Mouse (Mus musculus) embryonic facial prominence, embryonic 13.5 days (tissue): ENCODE data around the gene Nacc2. TPM values are rescaled to one million over a fixed set of nuclear protein-coding genes. Genes with fewer than 3 reads are reported as not detected.
A peak's percentile ranks its signal among the peaks of the same experiment; 100 is the strongest.

ENCODE experiments used
- ATAC-seq: fragments of 200-750 bp; cut with Nextera tagmentation; 2 replicates; pipeline ENCODE4 v1.8.0; 2017; ENCODE audit warnings: low read depth; ENCODE audit not compliant: insufficient number of reproducible peaks, insufficient read depth, low FRiP score, low TSS enrichment
- H3K27ac ChIP-seq: fragments of 300-500 bp; sonication (generic); 2 replicates; pipeline ENCODE4 v1.5.1; 2015; ENCODE audit warnings: moderate library complexity, mild to moderate bottlenecking, inconsistent platforms
- H3K27me3 ChIP-seq: fragments of 300-500 bp; sonication (generic); 2 replicates; pipeline ENCODE4 v1.6.1; 2015; ENCODE audit warnings: mild to moderate bottlenecking, inconsistent platforms
- H3K36me3 ChIP-seq: fragments of 300-500 bp; sonication (generic); 2 replicates; pipeline ENCODE4 v1.6.1; 2015; ENCODE audit warnings: mild to moderate bottlenecking, inconsistent platforms
- H3K4me1 ChIP-seq: fragments of 300-500 bp; sonication (generic); 2 replicates; pipeline ENCODE4 v1.6.1; 2015; ENCODE audit warnings: inconsistent platforms
- H3K4me2 ChIP-seq: fragments of 300-500 bp; sonication (generic); 2 replicates; pipeline ENCODE4 v1.6.1; 2015; ENCODE audit warnings: moderate library complexity, mild to moderate bottlenecking, inconsistent platforms
- H3K4me3 ChIP-seq: fragments of 300-500 bp; sonication (generic); 2 replicates; pipeline ENCODE4 v1.5.1; 2015; ENCODE audit warnings: mild to moderate bottlenecking, inconsistent platforms
- H3K9ac ChIP-seq: fragments of 300-500 bp; sonication (generic); 2 replicates; pipeline ENCODE4 v1.6.1; 2015; ENCODE audit warnings: mild to moderate bottlenecking, inconsistent platforms
- H3K9me3 ChIP-seq: fragments of 300-500 bp; sonication (generic); 2 replicates; pipeline ENCODE4 v1.6.1; 2016; ENCODE audit warnings: inconsistent platforms
- WGBS: fragments of 180-500 bp; shearing (Covaris S2); methylation state at CpG from one replicate; pipeline ENCODE4 v1.1.7; 2015; ENCODE audit warnings: mixed read lengths; 5-methylcytosine and 5-hydroxymethylcytosine counted together
- polyA plus RNA-seq: library from polyadenylated mRNA; unstranded; fragments of >200 nt; fragmentation: Nextera tagmentation; extraction: Ambion mirVana; gene quantifications from 2 replicates; pipeline ENCODE4 v1.2.1, GENCODE M21; 2015

Gene Nacc2
- polyA plus RNA-seq, 1 experiment from 2014 or later, result 4.4 TPM

DNA sequence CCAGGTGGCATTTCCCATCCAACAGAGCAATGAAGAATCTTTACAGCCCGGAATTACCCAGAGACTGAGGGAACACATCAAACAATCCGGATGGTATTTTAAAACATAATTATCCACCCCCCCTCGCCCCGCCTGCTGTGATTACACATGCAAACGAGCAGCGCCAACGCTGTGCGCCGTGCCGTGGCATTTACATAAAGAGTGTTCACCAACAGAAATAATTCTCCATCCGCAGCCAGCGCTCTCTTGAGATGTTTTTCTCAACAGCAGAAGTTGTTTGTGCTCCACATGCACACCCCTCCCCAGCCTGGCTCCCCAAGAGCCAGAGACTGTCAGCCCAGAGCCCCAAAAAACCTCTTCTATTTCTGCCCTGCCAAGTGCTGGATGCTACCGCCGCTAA lies 56.5 kb downstream of the Nacc2 start:
- Histone ChIP-seq H3K4me2 (no peak overlapping the region), H3K4me3 (no peak overlapping the region), H3K9ac (no peak overlapping the region), H3K27me3 (no peaks in the 10 kb centered on the region), H3K9me3 (no peaks in the 10 kb centered on the region), H3K27ac (no peak overlapping the region), H3K36me3 (no peaks in the 10 kb centered on the region), H3K4me1 (peaks cover 8% of the 10 kb centered on the region; the same call in 1 of the 2 replicates)
- 83% methylated on average over 14 of the region's 14 CpGs for WGBS
- ATAC-seq, result no peak

DNA sequence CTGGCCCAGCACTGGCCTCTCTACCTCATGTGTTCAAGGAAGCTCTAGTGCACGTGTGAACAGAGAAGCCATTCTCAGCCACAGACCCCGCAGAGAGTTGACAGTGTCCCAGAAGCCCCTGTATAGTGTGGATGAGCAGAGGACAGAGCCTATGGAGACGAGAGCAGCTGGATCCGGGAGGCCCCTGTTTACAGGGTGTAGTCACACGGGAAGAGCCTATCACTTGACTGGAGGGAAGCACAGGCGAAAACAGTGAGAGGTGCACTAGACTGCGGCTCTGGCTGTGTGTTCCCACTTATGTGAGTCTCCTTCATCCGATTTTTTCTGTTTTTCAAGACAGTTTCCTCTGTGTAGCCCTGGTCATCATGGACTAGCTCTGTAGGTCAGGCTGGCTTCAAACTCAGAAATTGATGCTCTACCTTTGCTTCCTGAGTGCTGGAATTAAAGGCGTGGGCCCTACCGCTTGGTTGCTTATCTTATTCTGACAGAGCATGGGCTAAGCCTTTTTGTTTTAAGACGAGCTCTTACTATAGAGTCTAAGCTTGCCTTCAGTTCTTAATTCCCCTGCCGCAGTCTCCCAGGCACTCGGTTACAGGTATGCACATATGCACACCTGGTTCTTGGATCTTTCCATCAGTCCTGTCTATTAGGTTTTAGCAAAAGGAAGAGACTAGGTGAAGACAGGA lies 60.1 kb downstream of the Nacc2 start:
- Histone ChIP-seq H3K4me2 (no peak overlapping the region), H3K4me3 (no peak overlapping the region), H3K9ac (no peak overlapping the region), H3K27ac (no peak overlapping the region), H3K27me3 (no peaks in the 10 kb centered on the region), H3K36me3 (peaks cover 3% of the 10 kb centered on the region; the same call in 1 of the 2 replicates), H3K4me1 (0 out of 2 replicates have a peak, but pooled peaks cover 4% of the 10 kb centered on the region), H3K9me3 (no peaks in the 10 kb centered on the region)
- WGBS, result 81% methylated on average over 13 of the region's 13 CpGs
- no peak for ATAC-seq

DNA sequence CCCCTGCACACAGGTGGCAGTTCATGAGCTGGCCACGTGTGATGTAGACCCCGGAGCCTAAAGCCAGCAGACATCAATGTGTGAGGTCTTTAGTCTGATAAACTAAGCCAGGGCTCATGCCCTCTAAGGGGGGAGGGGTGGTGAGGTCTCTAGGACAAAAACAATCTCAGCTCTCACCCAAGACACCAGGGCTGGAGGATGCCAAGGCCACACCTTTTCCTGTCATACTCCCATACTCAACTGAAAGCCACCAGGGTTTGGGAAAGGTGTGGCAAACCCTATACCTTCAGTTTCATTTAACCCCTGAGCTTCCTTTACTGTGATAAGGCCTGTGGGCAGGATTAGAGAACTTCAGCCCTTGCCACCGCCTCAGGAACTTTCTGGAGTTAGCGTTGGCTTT lies 60.8 kb downstream of the Nacc2 start:
- no peak overlapping the region for H3K4me2 ChIP-seq
- no peaks in the 10 kb centered on the region for H3K9me3 ChIP-seq
- H3K27me3 ChIP-seq, result no peaks in the 10 kb centered on the region
- no peak for ATAC-seq
- H3K9ac ChIP-seq, result no peak overlapping the region
- H3K4me1 ChIP-seq, result 0 out of 2 replicates have a peak, but pooled peaks cover 4% of the 10 kb centered on the region
- WGBS, result 71% methylated on average over 4 of the region's 4 CpGs
- peaks cover 3% of the 10 kb centered on the region; the same call in 1 of the 2 replicates for H3K36me3 ChIP-seq
- no peak overlapping the region for H3K27ac ChIP-seq
- H3K4me3 ChIP-seq, result no peak overlapping the region

DNA sequence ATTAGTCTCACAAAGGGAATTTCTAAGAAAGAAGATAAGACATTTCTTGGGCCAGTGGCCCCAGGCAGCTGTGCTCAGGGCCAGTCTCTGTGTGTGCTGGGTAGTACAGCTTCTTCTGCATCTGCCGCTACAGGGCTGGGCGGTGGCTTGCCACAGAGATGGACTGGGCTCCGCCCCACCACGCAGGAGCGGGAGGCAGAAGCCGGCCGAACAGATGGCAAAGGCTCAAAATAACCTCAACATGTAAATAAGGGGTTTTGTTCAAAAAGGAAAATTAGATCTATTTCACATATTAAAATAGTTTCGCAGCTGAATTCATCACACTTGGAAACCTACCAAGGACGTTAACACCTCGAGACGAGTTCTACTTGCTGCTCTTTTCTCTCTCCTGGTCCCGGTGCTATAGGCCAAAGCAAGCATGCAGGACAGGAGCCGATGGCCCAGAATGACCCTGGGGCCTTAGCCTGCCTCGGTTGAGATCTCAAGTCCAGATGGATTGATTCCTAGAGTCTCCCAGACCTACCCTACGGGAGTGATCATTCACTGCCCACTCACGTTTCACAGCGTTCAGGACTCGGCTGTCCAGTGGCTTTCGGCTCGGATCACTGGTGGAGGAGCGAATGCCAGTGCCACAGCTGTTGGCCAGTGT lies 61.9 kb downstream of the Nacc2 start:
- H3K27me3 ChIP-seq, result no peaks in the 10 kb centered on the region
- 66% methylated on average over 21 of the region's 21 CpGs for WGBS

DNA sequence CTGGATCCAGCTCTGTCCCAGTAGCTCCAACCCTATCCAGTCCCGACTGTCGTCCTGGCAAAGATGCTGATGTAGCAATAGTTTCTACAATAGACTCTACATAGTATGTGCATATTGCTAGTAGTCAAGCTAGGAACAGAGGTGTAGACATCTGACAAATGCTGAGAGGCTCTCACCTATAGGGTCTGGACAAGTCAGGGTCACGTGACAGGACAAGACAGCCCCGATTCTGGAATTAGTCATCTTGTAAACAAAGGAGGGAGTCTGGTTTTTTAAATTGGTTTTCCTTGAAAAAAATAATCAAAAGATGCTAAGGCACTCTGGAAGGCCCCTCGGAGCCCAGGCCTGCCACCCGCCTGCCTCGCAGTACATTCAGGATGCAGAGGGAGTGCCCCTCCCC lies 66.0 kb downstream of the Nacc2 start:
- H3K4me2 ChIP-seq, result no peak overlapping the region
- H3K9me3 ChIP-seq, result no peaks in the 10 kb centered on the region
- 0 out of 2 replicates have a peak, but pooled peaks cover 7% of the 10 kb centered on the region for H3K4me1 ChIP-seq
- no peak for ATAC-seq
- WGBS, result 86% methylated on average over 7 of the region's 7 CpGs
- H3K4me3 ChIP-seq, result no peak overlapping the region
- H3K27me3 ChIP-seq, result no peaks in the 10 kb centered on the region
- H3K36me3 ChIP-seq, result peaks cover 3% of the 10 kb centered on the region; the same call in 1 of the 2 replicates
- no peak overlapping the region for H3K27ac ChIP-seq
- H3K9ac ChIP-seq, result no peak overlapping the region

More for the DNA sequence above, 61.9 kb downstream of the Nacc2 start:
- no peak overlapping the region for H3K9ac ChIP-seq
- H3K9me3 ChIP-seq, result no peaks in the 10 kb centered on the region
- 0 out of 2 replicates have a peak, but pooled peaks cover 4% of the 10 kb centered on the region for H3K4me1 ChIP-seq
- H3K36me3 ChIP-seq, result peaks cover 3% of the 10 kb centered on the region; the same call in 1 of the 2 replicates
- no peak overlapping the region for H3K4me2 ChIP-seq
- H3K4me3 ChIP-seq, result no peak overlapping the region
- no peak overlapping the region for H3K27ac ChIP-seq
- ATAC-seq, result no peak

DNA sequence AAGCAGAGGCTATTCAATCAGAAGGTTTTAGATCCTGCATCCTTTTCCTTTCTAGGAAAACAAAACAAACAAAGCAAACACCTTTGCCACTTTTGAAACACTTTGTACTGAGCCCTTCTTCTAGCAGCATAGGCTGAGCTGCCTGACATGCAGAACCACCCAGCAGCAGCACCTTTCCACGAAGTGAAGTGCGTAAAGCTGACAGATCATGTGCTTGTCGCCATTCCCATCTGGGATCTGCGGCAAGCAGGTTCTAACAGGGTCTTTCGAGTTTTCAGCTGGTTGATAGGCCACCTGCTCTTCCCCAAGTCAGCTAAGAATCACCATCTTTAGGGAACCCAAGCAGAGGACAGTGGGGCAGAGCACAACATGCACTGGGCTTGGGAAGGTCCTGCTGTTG lies 66.8 kb downstream of the Nacc2 start:
- no peak overlapping the region for H3K4me3 ChIP-seq
- no peak overlapping the region for H3K9ac ChIP-seq
- 73% methylated on average over 5 of the region's 5 CpGs for WGBS
- no peaks in the 10 kb centered on the region for H3K27me3 ChIP-seq
- no peak overlapping the region for H3K27ac ChIP-seq
- no peak for ATAC-seq
- no peaks in the 10 kb centered on the region for H3K9me3 ChIP-seq
- 0 out of 2 replicates have a peak, but pooled peaks cover 3% of the 10 kb centered on the region for H3K4me1 ChIP-seq
- H3K4me2 ChIP-seq, result no peak overlapping the region
- H3K36me3 ChIP-seq, result peaks cover 3% of the 10 kb centered on the region; the same call in 1 of the 2 replicates

DNA sequence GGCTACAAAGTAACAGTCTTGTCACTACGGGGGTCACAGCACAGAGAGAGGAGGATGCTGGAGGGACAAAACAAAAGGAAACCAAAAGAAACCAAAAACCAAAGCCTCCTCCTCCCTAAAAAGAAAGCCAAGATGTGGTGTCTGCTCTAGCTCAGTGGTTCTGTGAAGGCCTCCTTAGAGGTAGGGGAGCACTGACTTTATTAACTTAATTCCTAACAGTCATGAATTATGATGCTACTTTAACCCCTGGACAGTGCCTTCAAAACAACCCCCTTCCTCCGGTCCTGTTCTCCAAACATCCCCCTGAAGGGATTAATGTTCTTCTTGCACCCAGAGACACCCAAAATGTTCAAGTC lies 67.3 kb downstream of the Nacc2 start:
- Histone ChIP-seq H3K27me3 (no peaks in the 10 kb centered on the region), H3K36me3 (peaks cover 3% of the 10 kb centered on the region; the same call in 1 of the 2 replicates), H3K27ac (no peak overlapping the region), H3K4me2 (no peak overlapping the region), H3K4me3 (no peak overlapping the region), H3K9me3 (no peaks in the 10 kb centered on the region), H3K9ac (no peak overlapping the region), H3K4me1 (0 out of 2 replicates have a peak, but pooled peaks cover 3% of the 10 kb centered on the region)
- 45% methylated on average over 2 of the region's 2 CpGs for WGBS
- no peak for ATAC-seq

DNA sequence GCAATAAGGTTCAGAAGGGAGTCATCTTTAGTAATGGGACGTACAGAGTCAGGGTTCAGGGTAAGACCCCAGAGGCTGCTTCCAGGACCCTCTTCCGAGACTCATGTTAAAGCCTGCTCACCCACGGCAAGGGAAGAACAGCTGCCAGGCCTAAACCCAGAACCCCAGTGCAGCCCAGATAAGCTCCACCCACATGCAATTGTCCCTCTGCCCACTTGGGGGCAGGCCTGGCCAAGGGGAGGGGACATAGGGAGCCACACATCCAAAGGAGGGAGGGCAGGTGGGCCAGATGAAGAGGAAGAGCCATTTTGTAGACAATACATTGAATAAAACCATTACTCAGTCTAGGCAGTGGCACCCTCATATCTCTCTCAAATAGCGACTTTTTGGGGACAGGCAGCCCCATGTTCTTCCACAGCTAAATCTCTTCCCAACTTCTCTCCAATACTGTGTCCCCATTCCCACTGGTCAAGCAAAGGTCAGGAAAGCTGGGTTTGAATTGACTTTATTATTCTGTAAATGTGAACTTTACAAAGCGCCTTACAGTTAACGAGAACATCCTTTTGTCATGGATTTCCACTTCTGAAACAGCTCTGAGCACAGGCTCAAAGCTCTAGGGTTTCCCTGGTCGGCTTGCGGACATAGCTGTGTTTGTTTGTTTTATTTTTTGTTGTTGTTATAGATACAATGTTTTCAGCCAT lies 67.8 kb downstream of the Nacc2 start:
- Histone ChIP-seq H3K36me3 (peaks cover 3% of the 10 kb centered on the region; the same call in 1 of the 2 replicates), H3K4me1 (0 out of 2 replicates have a peak, but pooled peaks cover 3% of the 10 kb centered on the region), H3K4me2 (no peak overlapping the region), H3K9ac (no peak overlapping the region), H3K27me3 (no peaks in the 10 kb centered on the region), H3K27ac (no peak overlapping the region), H3K4me3 (no peak overlapping the region), H3K9me3 (no peaks in the 10 kb centered on the region)
- WGBS, result 39% methylated on average over 8 of the region's 8 CpGs
- ATAC-seq, result 0 out of 2 replicates have a peak, but pooled peaks have one; percentile 13

DNA sequence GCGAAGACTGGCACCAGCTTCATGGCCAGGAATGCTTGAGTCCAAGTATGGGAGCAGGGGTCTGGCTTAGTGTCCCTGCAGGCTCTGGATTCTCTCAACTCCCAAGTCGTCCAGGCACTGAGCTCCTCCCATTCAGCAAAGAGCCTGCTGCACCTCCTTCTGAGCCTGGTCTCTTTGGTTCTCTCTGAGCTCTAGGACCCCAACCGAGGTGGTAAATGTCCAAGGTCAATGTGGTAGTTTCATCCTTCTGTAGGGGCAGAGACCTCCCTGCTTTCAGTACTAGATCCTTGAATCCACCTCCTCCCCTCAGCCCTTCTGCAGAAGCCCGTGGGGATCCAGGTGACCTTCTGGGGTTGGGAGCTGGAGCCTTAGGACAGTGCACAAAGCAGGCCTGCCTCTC lies 70.2 kb downstream of the Nacc2 start:
- Histone ChIP-seq H3K36me3 (no peaks in the 10 kb centered on the region), H3K4me3 (no peak overlapping the region), H3K9ac (no peak overlapping the region), H3K4me1 (0 out of 2 replicates have a peak, but pooled peaks cover 3% of the 10 kb centered on the region), H3K9me3 (no peaks in the 10 kb centered on the region), H3K27me3 (no peaks in the 10 kb centered on the region), H3K4me2 (no peak overlapping the region), H3K27ac (no peak overlapping the region)
- ATAC-seq, result peak; percentile 8; the same call in 1 of the 2 replicates
- 49% methylated on average over 4 of the region's 4 CpGs for WGBS

DNA sequence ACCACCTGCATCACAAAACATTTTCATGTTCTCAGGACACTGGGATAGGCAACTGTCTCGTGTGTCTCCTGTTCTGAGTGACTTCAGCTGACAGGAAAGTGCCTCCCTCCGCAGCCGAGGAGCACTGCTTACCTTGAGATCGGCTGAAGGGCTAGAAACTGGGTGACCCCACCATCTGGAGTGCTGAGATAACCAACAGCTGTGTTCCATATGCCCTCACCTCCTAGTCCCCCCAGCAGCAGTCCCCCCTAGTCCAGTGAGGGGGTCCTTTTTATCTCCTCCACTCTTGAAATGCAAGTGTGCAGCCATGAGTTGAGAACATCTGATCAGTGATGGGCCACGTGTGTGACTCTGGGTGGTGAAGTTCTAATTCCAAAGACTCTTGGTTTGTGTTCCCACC lies 74.2 kb downstream of the Nacc2 start:
- H3K9ac ChIP-seq, result no peak overlapping the region
- H3K27me3 ChIP-seq, result no peaks in the 10 kb centered on the region
- no peak overlapping the region for H3K27ac ChIP-seq
- ATAC-seq, result no peak
- no peaks in the 10 kb centered on the region for H3K36me3 ChIP-seq
- H3K4me1 ChIP-seq, result no peaks in the 10 kb centered on the region
- H3K9me3 ChIP-seq, result no peaks in the 10 kb centered on the region
- H3K4me2 ChIP-seq, result no peak overlapping the region
- 65% methylated on average over 5 of the region's 5 CpGs for WGBS
- H3K4me3 ChIP-seq, result no peak overlapping the region

DNA sequence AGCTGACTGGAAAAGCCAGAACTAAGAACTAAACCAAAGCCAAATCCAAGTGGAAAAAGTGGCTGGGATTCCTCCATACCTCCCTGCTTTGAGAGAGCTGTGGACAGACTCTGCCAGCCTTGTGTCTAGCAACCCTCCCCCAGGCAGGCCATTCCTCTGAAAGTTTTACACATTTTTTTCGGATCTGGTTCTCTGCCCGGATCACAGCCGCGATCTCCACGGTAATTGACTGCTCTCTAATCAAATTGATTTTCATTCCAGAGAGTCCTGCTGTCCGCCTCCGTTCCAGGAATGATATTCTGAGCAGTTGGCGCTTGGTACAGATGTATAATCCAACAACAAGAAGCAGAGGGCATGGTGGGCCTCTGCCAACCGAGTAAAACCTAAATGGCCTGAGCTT lies 78.8 kb downstream of the Nacc2 start:
- H3K4me3 ChIP-seq, result no peak overlapping the region
- no peak overlapping the region for H3K9ac ChIP-seq
- H3K4me2 ChIP-seq, result no peak overlapping the region
- H3K36me3 ChIP-seq, result no peaks in the 10 kb centered on the region
- no peak for ATAC-seq
- no peak overlapping the region for H3K27ac ChIP-seq
- 0 out of 2 replicates have a peak, but pooled peaks cover 4% of the 10 kb centered on the region for H3K27me3 ChIP-seq
- WGBS, result 60% methylated on average over 9 of the region's 9 CpGs
- H3K4me1 ChIP-seq, result no peaks in the 10 kb centered on the region
- H3K9me3 ChIP-seq, result no peaks in the 10 kb centered on the region
